Mouse (Mus musculus): ENCODE measurements around the gene Tbca.

The Tbca gene

GRCm38 (mm10) chr13:94877991-94878745 lies 89.5 kb downstream of the Tbca start:
- no peak for DNase-seq (ENCODE audit: low spot score in 2 of 2)

GRCm38 (mm10) chr13:94881201-94881600 lies 92.5 kb downstream of the Tbca start:
- no peak for DNase-seq (ENCODE audit: low spot score in 2 of 2)

- DNase-seq (ENCODE audit: low spot score in 2 of 2): no peak
Measured at GRCm38 (mm10) chr13:94882221-94882620, 93.5 kb downstream of the Tbca start.

- DNase-seq (ENCODE audit: low spot score in 2 of 2): no peak
Measured at GRCm38 (mm10) chr13:94882711-94883145, 94.0 kb downstream of the Tbca start.

GRCm38 (mm10) chr13:94883163-94883965 lies 94.7 kb downstream of the Tbca start:
- DNase-seq (ENCODE audit: low spot score in 2 of 2): no peak

GRCm38 (mm10) chr13:94883966-94884960 lies 95.6 kb downstream of the Tbca start:
- DNase-seq (ENCODE audit: low spot score in 2 of 2): no peak

- no peak for DNase-seq (ENCODE audit: low spot score in 2 of 2)
Measured at GRCm38 (mm10) chr13:94885291-94886235, 96.9 kb downstream of the Tbca start.
